Mouse (Mus musculus) cerebellum, adult 2 months (tissue): ENCODE measurements around the gene Banf1. TPM values are rescaled to one million over a fixed set of nuclear protein-coding genes. Genes with fewer than 3 reads are reported as not detected.

Experiments
- DNase-seq, 2 experiments: peaks; one replicate each; pipeline ENCODE4 v3.0.0; 2021
- H3K27ac ChIP-seq: fragments of 200-500 bp; 2 replicates; pipeline ENCODE4 v1.5.1; 2012; ENCODE audit warnings: low read length, control low read depth, inconsistent platforms; ENCODE audit not compliant: insufficient read depth
- H3K27me3 ChIP-seq: fragments of 200-500 bp; 2 replicates; pipeline ENCODE4 v1.6.1; 2012; ENCODE audit warnings: inconsistent platforms, mild to moderate bottlenecking, low read length, moderate library complexity; ENCODE audit not compliant: control insufficient read depth, insufficient read depth
- H3K4me1 ChIP-seq: fragments of 200-500 bp; 2 replicates; pipeline ENCODE4 v1.6.1; 2011; ENCODE audit warnings: low read length; ENCODE audit not compliant: control insufficient read depth, insufficient read depth
- H3K4me3 ChIP-seq: fragments of 200-500 bp; replicated peaks from 2 replicates; pipeline ENCODE3; 2011; ENCODE audit warnings: mild to moderate bottlenecking, low read depth, low read length, control low read depth; ENCODE audit not compliant: insufficient read depth
- CTCF ChIP-seq: fragments of 200-500 bp; IDR thresholded peaks from 2 replicates; pipeline ENCODE4 v1.5.1; 2011; ENCODE audit warnings: low read depth, mild to moderate bottlenecking, control low read depth, low read length, moderate library complexity, borderline replicate concordance; ENCODE audit not compliant: insufficient read depth
- POLR2A ChIP-seq: fragments of 200-500 bp; IDR thresholded peaks from 2 replicates; pipeline ENCODE4 v1.6.1; 2011; ENCODE audit warnings: low read length, control low read depth, borderline replicate concordance; ENCODE audit not compliant: insufficient read depth
- WGBS: fragments of 180-500 bp; shearing (Covaris S2); methylation state at CpG from one replicate; pipeline ENCODE4 v1.1.7; 2018; 5-methylcytosine and 5-hydroxymethylcytosine counted together
- polyA plus RNA-seq: library from polyadenylated mRNA; depleted of rRNA; stranded (reverse); fragments of >200 nt; gene quantifications from 2 replicates; pipeline ENCODE4 v1.2.3, GENCODE M21; 2012

Banf1 gene
- polyA plus RNA-seq, 1 experiment = 88.7 TPM

- Histone ChIP-seq H3K4me3 (no peak overlapping the region), H3K27ac (no peak overlapping the region), H3K4me1 (peaks cover 3% of the 10 kb centered on the region; the same call in 1 of the 2 replicates), H3K27me3 (no peaks in the 10 kb centered on the region)
- WGBS = 91% methylated on average over 7 of the region's 7 CpGs
- no peak for DNase-seq
- no peak for TF ChIP-seq CTCF
- TF ChIP-seq POLR2A = no peak
These were observed 5.8 kb upstream of the Banf1 start for GRCm38 (mm10) chr19:5372724-5373123.

DNA sequence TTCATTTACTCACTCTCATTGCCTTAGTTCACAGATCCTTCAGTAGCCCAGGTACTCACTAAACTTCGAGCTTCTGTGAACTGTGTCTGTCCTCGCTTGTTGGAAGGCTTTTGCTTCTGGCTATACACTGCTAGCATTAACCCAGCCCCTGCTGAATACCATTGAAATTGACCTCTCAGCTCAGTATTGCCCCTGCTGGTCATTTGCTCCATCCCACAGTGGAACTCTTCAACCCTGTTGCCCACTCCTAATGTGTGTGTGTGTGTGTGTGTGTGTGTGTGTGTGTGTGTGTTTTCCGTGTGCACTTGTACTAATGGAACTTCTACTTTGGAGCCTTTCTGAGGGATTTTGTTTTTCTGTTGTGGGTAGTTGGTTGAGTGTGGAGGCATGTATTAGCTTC lies 4.0 kb upstream of the Banf1 start:
- TF ChIP-seq POLR2A (no peak), CTCF (no peak)
- Histone ChIP-seq H3K27me3 (no peaks in the 10 kb centered on the region), H3K4me1 (peaks cover 3% of the 10 kb centered on the region; the same call in 1 of the 2 replicates), H3K27ac (no peak overlapping the region), H3K4me3 (no peak overlapping the region)
- no peak for DNase-seq
- WGBS = 81% methylated on average over 3 of the region's 3 CpGs

- no peak overlapping the region for H3K27ac ChIP-seq
- WGBS = 11% methylated on average over 11 of the region's 11 CpGs
These were observed 487 bp upstream of the Banf1 start for GRCm38 (mm10) chr19:5367455-5367854.

DNA sequence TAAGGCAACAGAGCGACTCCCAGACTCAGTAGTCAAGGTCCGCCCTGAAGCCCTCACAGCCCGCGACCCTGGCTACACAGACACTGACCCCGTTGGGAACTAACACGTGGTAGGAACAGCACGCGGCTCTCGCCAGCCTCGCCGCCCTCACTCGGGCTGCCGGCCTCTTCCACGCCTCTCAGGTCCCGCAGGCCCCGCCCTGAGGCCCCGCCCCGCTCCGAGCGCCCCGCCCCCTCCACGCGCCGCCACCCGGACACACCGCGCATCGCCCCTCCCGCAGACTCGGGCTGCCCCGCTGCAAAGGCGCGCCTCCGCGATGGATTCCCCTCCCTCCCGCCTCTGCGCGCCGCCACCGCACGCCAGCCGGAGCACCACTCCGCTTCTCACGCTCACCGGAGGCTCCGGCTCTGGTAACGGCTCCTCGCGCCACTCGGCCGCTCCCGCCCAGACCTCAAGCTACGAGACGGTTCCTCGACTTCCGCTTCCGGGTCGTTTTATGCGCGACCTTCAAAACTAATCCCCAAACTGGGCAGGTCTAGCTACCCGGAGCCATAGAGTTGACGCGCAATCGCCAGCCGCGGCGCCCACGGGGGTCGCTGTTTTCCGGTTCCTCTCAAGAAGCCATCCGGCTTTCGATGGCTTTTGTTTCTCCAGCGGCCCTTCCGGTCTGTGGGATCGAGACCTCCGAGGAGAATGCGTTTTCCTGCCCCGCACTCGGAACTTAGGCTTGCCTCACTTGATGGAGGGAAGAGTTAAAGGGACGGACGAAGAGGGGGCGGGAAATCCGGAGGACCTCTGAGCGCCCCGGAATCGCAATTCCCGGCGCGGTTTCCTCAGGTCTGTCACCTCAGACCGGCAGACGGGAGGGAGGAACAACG lies 554 bp downstream of the Banf1 start, which contains the start of gene Eif1ad:
Gene Eif1ad (plus strand): TSS at position 567 of the 878 bp plus-strand sequence.
- TF ChIP-seq POLR2A = peak; percentile 62; the same call in 1 of the 2 replicates
- TF ChIP-seq CTCF = no peak
- H3K4me3 ChIP-seq = peak within 1 kb of the TSS; percentile 67
- DNase-seq = peak; percentile 96 to 98
- H3K4me1 ChIP-seq = peaks cover 3% of the 10 kb centered on the region; the same call in 1 of the 2 replicates
- peak within 1 kb of the TSS; percentile 89 for H3K27ac ChIP-seq
- WGBS = under 1% methylated on average over 86 of the region's 92 CpGs
- no peaks in the 10 kb centered on the region for H3K27me3 ChIP-seq

More at GRCm38 (mm10) chr19:5367455-5367854, 487 bp upstream of the Banf1 start:
- peaks cover 3% of the 10 kb centered on the region; the same call in 1 of the 2 replicates for H3K4me1 ChIP-seq
- no peaks in the 10 kb centered on the region for H3K27me3 ChIP-seq
- peak overlapping the region; percentile 67 for H3K4me3 ChIP-seq
- no peak for TF ChIP-seq POLR2A
- TF ChIP-seq CTCF = no peak
- DNase-seq = no peak

- DNase-seq = no peak
- no peak for TF ChIP-seq CTCF
- TF ChIP-seq POLR2A = no peak
- 7% methylated on average over 11 of the region's 11 CpGs for WGBS
- H3K4me3 ChIP-seq = peak overlapping the region; percentile 67
- H3K27me3 ChIP-seq = no peaks in the 10 kb centered on the region
- H3K27ac ChIP-seq = no peak overlapping the region
- H3K4me1 ChIP-seq = peaks cover 3% of the 10 kb centered on the region; the same call in 1 of the 2 replicates
These were observed 1.2 kb downstream of the Banf1 start for GRCm38 (mm10) chr19:5365751-5366150.

- no peaks in the 10 kb centered on the region for H3K27me3 ChIP-seq
- no peak for DNase-seq
- H3K27ac ChIP-seq = no peak overlapping the region
- TF ChIP-seq POLR2A = no peak
- TF ChIP-seq CTCF = no peak
- peaks cover 3% of the 10 kb centered on the region; the same call in 1 of the 2 replicates for H3K4me1 ChIP-seq
- WGBS = 80% methylated on average over 2 of the region's 2 CpGs
- H3K4me3 ChIP-seq = no peak overlapping the region
These were observed 2.8 kb downstream of the Banf1 start for GRCm38 (mm10) chr19:5364124-5364523.

DNA sequence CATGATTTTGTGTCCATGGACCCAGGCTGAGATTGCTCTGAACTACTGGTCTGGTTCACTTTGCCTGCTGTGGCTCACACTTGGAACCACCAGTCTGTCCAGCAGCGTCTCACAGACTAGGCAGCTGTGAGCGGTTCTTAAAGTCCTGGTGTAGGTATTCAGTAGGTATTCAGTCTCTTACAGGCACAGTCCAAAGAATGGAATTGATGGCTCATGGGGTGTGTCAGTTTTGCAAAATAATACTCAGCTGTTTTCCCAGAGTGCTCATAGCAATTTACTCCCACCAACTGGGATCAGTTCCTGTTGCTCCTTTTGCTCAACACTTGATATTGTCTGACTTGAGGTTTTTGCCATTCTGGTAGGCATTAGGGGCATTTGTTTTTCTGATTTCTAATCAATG lies 4.8 kb downstream of the Banf1 start:
- H3K27ac ChIP-seq = no peak overlapping the region
- no peak overlapping the region for H3K4me3 ChIP-seq
- TF ChIP-seq POLR2A (no peak), CTCF (no peak)
- no peaks in the 10 kb centered on the region; the same call in 1 of the 2 replicates for H3K4me1 ChIP-seq
- 76% methylated on average over 2 of the region's 2 CpGs for WGBS
- no peaks in the 10 kb centered on the region for H3K27me3 ChIP-seq
- DNase-seq = no peak
